Mouse (Mus musculus) stomach, postnatal 0 days (tissue): ENCODE measurements around the gene Tagap1.
"Not testable (repeated sequence)": the region's sequence is repeated elsewhere in the genome, so short reads cannot be mapped to it uniquely, and the experiment has no call there.

Experiments used
- CTCF ChIP-seq: IDR thresholded peaks from 2 replicates; pipeline ENCODE4 v1.5.1; 2016; ENCODE audit warnings: antibody characterized with exemption, low read depth, mild to moderate bottlenecking, moderate library complexity
- EP300 ChIP-seq: optimal IDR thresholded peaks from 2 replicates; pipeline ENCODE3; 2016; ENCODE audit warnings: antibody characterized with exemption

GRCm38 (mm10) chr17:6960776-6961175 lies at the start of gene Tagap1:
- not testable (repeated sequence) for TF ChIP-seq CTCF, EP300
